Mouse (Mus musculus): ENCODE data around the gene Baiap2. TPM values are rescaled to one million over a fixed set of nuclear protein-coding genes. Genes with fewer than 3 reads are reported as not detected.

The Baiap2 gene
- polyA plus RNA-seq, 1 experiment: 27.4 TPM

- TF ChIP-seq POLR2A (IDR thresholded peaks at IDR 0.05; ENCODE audit: low read depth, low read length) (no peak), CTCF (IDR thresholded peaks at IDR 0.05; ENCODE audit: borderline replicate concordance, insufficient read depth, low read length) (no peak)
- Histone ChIP-seq H3K27ac (ENCODE audit: insufficient read depth, low read length) (no peak overlapping the region), H3K4me1 (ENCODE audit: control insufficient read depth, insufficient read depth, low read length) (peaks cover 5% of the 10 kb centered on the region; the same call in 1 of the 2 replicates), H3K4me3 (ENCODE audit: insufficient read depth, low read length) (no peak overlapping the region)
Observed at GRCm38 (mm10) chr11:119939711-119940106, 2.9 kb upstream of the Baiap2 start.

GRCm38 (mm10) chr11:119940142-119940541 is 2.4 kb upstream of the Baiap2 start:
- no peak for TF ChIP-seq CTCF (IDR thresholded peaks at IDR 0.05; ENCODE audit: borderline replicate concordance, insufficient read depth, low read length)
- TF ChIP-seq POLR2A (IDR thresholded peaks at IDR 0.05; ENCODE audit: low read depth, low read length): no peak
- peaks cover 10% of the 10 kb centered on the region; the same call in 1 of the 2 replicates for H3K4me1 ChIP-seq (ENCODE audit: control insufficient read depth, insufficient read depth, low read length)
- H3K27ac ChIP-seq (ENCODE audit: insufficient read depth, low read length): no peak overlapping the region
- H3K4me3 ChIP-seq (ENCODE audit: insufficient read depth, low read length): no peak overlapping the region

GRCm38 (mm10) chr11:119941794-119942193 is 769 bp upstream of the Baiap2 start:
- TF ChIP-seq POLR2A (IDR thresholded peaks at IDR 0.05; ENCODE audit: low read depth, low read length) (no peak), CTCF (IDR thresholded peaks at IDR 0.05; ENCODE audit: borderline replicate concordance, insufficient read depth, low read length) (no peak)
- no peak overlapping the region for H3K27ac ChIP-seq (ENCODE audit: insufficient read depth, low read length)
- H3K4me1 ChIP-seq (ENCODE audit: control insufficient read depth, insufficient read depth, low read length): peaks cover 10% of the 10 kb centered on the region; the same call in 1 of the 2 replicates
- H3K4me3 ChIP-seq (ENCODE audit: insufficient read depth, low read length): peak overlapping the region; percentile 74; the same call in 1 of the 2 replicates

GRCm38 (mm10) chr11:119942201-119942726 is 299 bp upstream of the Baiap2 start:
- Histone ChIP-seq H3K27ac (ENCODE audit: insufficient read depth, low read length) (peak overlapping the region; percentile 28; the same call in 1 of the 2 replicates), H3K4me1 (ENCODE audit: control insufficient read depth, insufficient read depth, low read length) (peaks cover 10% of the 10 kb centered on the region; the same call in 1 of the 2 replicates), H3K4me3 (ENCODE audit: insufficient read depth, low read length) (peak overlapping the region; percentile 74)
- TF ChIP-seq POLR2A (IDR thresholded peaks at IDR 0.05; ENCODE audit: low read depth, low read length): peak; percentile 45
- no peak for TF ChIP-seq CTCF (IDR thresholded peaks at IDR 0.05; ENCODE audit: borderline replicate concordance, insufficient read depth, low read length)

- H3K27ac ChIP-seq (ENCODE audit: insufficient read depth, low read length): 0 out of 2 replicates have a peak overlapping the region, but pooled peaks have one; percentile 1
- TF ChIP-seq POLR2A (IDR thresholded peaks at IDR 0.05; ENCODE audit: low read depth, low read length) (no peak), CTCF (IDR thresholded peaks at IDR 0.05; ENCODE audit: borderline replicate concordance, insufficient read depth, low read length) (no peak)
- H3K4me1 ChIP-seq (ENCODE audit: control insufficient read depth, insufficient read depth, low read length): peaks cover 17% of the 10 kb centered on the region
- H3K4me3 ChIP-seq (ENCODE audit: insufficient read depth, low read length): peak overlapping the region; percentile 91
Observed at GRCm38 (mm10) chr11:119943428-119943988, 945 bp downstream of the Baiap2 start.

GRCm38 (mm10) chr11:119945343-119945742 is 2.8 kb downstream of the Baiap2 start:
- H3K4me1 ChIP-seq (ENCODE audit: control insufficient read depth, insufficient read depth, low read length): peaks cover 17% of the 10 kb centered on the region
- peak overlapping the region; percentile 91; the same call in 1 of the 2 replicates for H3K4me3 ChIP-seq (ENCODE audit: insufficient read depth, low read length)
- TF ChIP-seq CTCF (IDR thresholded peaks at IDR 0.05; ENCODE audit: borderline replicate concordance, insufficient read depth, low read length) (no peak), POLR2A (IDR thresholded peaks at IDR 0.05; ENCODE audit: low read depth, low read length) (no peak)
- H3K27ac ChIP-seq (ENCODE audit: insufficient read depth, low read length): peak overlapping the region; percentile 31; the same call in 1 of the 2 replicates

- Histone ChIP-seq H3K27ac (ENCODE audit: insufficient read depth, low read length) (no peak overlapping the region), H3K4me3 (ENCODE audit: insufficient read depth, low read length) (no peak overlapping the region), H3K4me1 (ENCODE audit: control insufficient read depth, insufficient read depth, low read length) (peaks cover 19% of the 10 kb centered on the region)
- no peak for TF ChIP-seq POLR2A (IDR thresholded peaks at IDR 0.05; ENCODE audit: low read depth, low read length)
- TF ChIP-seq CTCF (IDR thresholded peaks at IDR 0.05; ENCODE audit: borderline replicate concordance, insufficient read depth, low read length): no peak
Observed at GRCm38 (mm10) chr11:119947426-119947825, 4.9 kb downstream of the Baiap2 start.

- H3K4me3 ChIP-seq (ENCODE audit: insufficient read depth, low read length): no peak overlapping the region
- H3K4me1 ChIP-seq (ENCODE audit: control insufficient read depth, insufficient read depth, low read length): peaks cover 23% of the 10 kb centered on the region
- no peak for TF ChIP-seq POLR2A (IDR thresholded peaks at IDR 0.05; ENCODE audit: low read depth, low read length)
- TF ChIP-seq CTCF (IDR thresholded peaks at IDR 0.05; ENCODE audit: borderline replicate concordance, insufficient read depth, low read length): peak; percentile 43; the same call in 1 of the 2 replicates
- H3K27ac ChIP-seq (ENCODE audit: insufficient read depth, low read length): no peak overlapping the region
Observed at GRCm38 (mm10) chr11:119947897-119948296, 5.3 kb downstream of the Baiap2 start.

GRCm38 (mm10) chr11:119948305-119948704 is 5.7 kb downstream of the Baiap2 start:
- Histone ChIP-seq H3K4me1 (ENCODE audit: control insufficient read depth, insufficient read depth, low read length) (peaks cover 23% of the 10 kb centered on the region), H3K27ac (ENCODE audit: insufficient read depth, low read length) (no peak overlapping the region), H3K4me3 (ENCODE audit: insufficient read depth, low read length) (no peak overlapping the region)
- no peak for TF ChIP-seq CTCF (IDR thresholded peaks at IDR 0.05; ENCODE audit: borderline replicate concordance, insufficient read depth, low read length)
- no peak for TF ChIP-seq POLR2A (IDR thresholded peaks at IDR 0.05; ENCODE audit: low read depth, low read length)

GRCm38 (mm10) chr11:119948803-119949202 is 6.2 kb downstream of the Baiap2 start:
- TF ChIP-seq POLR2A (IDR thresholded peaks at IDR 0.05; ENCODE audit: low read depth, low read length) (no peak), CTCF (IDR thresholded peaks at IDR 0.05; ENCODE audit: borderline replicate concordance, insufficient read depth, low read length) (no peak)
- no peak overlapping the region for H3K4me3 ChIP-seq (ENCODE audit: insufficient read depth, low read length)
- no peak overlapping the region for H3K27ac ChIP-seq (ENCODE audit: insufficient read depth, low read length)
- peaks cover 25% of the 10 kb centered on the region for H3K4me1 ChIP-seq (ENCODE audit: control insufficient read depth, insufficient read depth, low read length)
